Mouse (Mus musculus): ENCODE data around the gene Wdr81. TPM values are rescaled to one million over a fixed set of nuclear protein-coding genes. Genes with fewer than 3 reads are reported as not detected.

Wdr81 gene
- polyA plus RNA-seq, 1 experiment = 52.1 TPM

DNA sequence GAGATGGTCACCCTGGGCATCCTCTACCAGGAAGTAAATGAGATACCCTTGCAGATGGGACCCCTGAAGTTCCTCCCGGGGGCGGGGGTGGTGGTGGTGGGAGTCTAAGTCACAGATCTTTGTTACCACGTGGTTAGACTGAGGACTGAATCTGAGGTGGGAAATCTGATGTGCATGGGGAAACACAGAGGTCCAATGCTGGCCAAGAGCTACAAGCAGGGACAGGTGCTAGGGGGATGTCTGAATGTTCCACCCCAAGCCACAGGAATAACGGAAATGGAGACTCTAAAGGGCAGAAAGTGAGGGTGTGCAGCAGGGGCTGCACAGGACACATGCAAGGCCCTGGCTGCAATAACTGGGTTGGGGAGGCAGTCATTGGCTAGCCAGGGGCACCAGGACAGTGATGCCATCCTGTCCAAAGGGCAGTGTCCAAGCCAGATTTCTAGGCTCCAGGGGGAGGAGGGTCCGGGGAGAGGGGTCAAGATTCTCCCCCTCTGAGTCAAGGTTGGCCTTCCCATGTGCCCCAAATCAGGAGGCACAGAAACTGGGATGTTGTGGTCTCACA, 33.6 kb downstream of the Wdr81 start:
- TF ChIP-seq CTCF (IDR thresholded peaks at IDR 0.05; ENCODE audit: borderline replicate concordance, control insufficient read depth, extremely low read depth, insufficient read depth, low read length, poor library complexity) = no peak
- TF ChIP-seq POLR2A (IDR thresholded peaks at IDR 0.05; ENCODE audit: control insufficient read depth, extremely low read depth, insufficient read depth, low read length, poor library complexity) = no peak
- Histone ChIP-seq H3K27ac (ENCODE audit: control insufficient read depth, insufficient read depth, low read length) (no peak overlapping the region), H3K4me1 (replicated peaks; ENCODE audit: control insufficient read depth, insufficient read depth, low read length) (peaks cover 10% of the 10 kb centered on the region), H3K27me3 (ENCODE audit: control insufficient read depth, insufficient read depth, low read length) (no peaks in the 10 kb centered on the region), H3K4me3 (ENCODE audit: control insufficient read depth, insufficient read depth, low read length) (no peak overlapping the region), H3K36me3 (ENCODE audit: control insufficient read depth, insufficient read depth, low read length) (no peaks in the 10 kb centered on the region)
- DNase-seq = no peak
- 65% methylated on average over 5 of the region's 5 CpGs for WGBS

DNA sequence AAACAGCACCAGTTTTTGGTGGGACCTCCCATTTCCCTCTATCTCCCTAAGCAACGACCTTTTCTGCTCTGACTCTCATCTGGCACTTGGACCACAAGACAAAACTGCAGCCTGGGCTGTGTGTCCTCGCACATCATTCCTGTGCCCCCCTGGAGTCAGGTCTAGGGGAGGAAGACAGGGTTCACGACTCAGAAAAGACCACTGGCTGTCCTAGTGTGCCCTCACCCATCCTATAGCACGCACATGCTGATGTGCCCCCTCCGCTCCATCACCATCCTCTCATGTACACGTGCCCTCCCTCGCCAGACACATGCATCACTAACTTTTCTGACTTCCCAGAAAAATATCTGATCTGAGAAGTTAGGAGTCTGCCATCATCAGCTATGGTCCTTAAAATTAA, 34.5 kb downstream of the Wdr81 start:
- Histone ChIP-seq H3K4me3 (ENCODE audit: control insufficient read depth, insufficient read depth, low read length) (no peak overlapping the region), H3K36me3 (ENCODE audit: control insufficient read depth, insufficient read depth, low read length) (no peaks in the 10 kb centered on the region), H3K27me3 (ENCODE audit: control insufficient read depth, insufficient read depth, low read length) (no peaks in the 10 kb centered on the region), H3K4me1 (replicated peaks; ENCODE audit: control insufficient read depth, insufficient read depth, low read length) (peaks cover 18% of the 10 kb centered on the region), H3K27ac (ENCODE audit: control insufficient read depth, insufficient read depth, low read length) (no peak overlapping the region)
- 77% methylated on average over 7 of the region's 7 CpGs for WGBS
- no peak for DNase-seq
- TF ChIP-seq CTCF (IDR thresholded peaks at IDR 0.05; ENCODE audit: borderline replicate concordance, control insufficient read depth, extremely low read depth, insufficient read depth, low read length, poor library complexity) = no peak
- no peak for TF ChIP-seq POLR2A (IDR thresholded peaks at IDR 0.05; ENCODE audit: control insufficient read depth, extremely low read depth, insufficient read depth, low read length, poor library complexity)

DNA sequence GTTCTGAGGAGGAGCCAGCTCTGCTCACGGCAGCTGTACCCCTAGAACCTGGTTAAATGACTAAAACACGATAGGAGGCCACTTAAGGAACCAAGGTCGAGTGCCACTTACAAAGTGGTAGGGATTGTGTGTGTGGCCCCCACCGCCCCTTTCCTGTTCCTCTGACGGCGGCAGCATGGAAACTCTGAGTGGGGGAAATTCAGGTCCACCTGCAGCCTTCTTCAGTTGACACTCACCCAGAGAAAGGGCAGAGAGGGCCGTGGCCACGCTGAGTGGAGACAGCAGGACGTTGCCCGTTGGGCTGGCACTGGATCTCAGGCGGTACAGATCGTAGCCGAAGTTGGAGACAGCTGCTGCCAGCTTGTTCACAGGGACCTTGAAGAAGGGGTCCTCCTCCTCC, 38.5 kb downstream of the Wdr81 start:
- no peaks in the 10 kb centered on the region for H3K27me3 ChIP-seq (ENCODE audit: control insufficient read depth, insufficient read depth, low read length)
- peaks cover 32% of the 10 kb centered on the region for H3K4me1 ChIP-seq (replicated peaks; ENCODE audit: control insufficient read depth, insufficient read depth, low read length)
- 28% methylated on average over 13 of the region's 13 CpGs for WGBS
- no peak overlapping the region for H3K4me3 ChIP-seq (ENCODE audit: control insufficient read depth, insufficient read depth, low read length)
- no peak for DNase-seq
- no peak overlapping the region for H3K27ac ChIP-seq (ENCODE audit: control insufficient read depth, insufficient read depth, low read length)
- H3K36me3 ChIP-seq (ENCODE audit: control insufficient read depth, insufficient read depth, low read length) = no peaks in the 10 kb centered on the region
- no peak for TF ChIP-seq POLR2A (IDR thresholded peaks at IDR 0.05; ENCODE audit: control insufficient read depth, extremely low read depth, insufficient read depth, low read length, poor library complexity)

DNA sequence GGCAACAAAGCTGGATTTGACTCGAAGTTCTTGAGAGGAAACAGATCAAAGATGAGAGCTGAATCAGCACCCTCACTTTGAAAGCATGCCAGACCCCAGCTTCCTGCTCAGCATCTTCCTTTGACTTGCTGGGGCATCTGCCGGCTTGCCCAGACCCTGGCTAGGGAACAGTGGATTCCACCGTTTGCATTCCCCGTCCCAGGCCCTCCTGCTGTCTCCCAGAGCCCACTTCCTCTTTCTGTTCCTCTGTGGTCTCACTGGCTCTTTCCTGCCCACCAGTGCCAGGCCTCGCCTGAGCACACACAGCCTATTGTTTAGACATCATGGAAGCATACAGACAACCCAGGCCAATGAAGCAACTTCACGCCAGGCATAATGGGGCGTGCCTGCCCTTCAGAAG, 39.4 kb downstream of the Wdr81 start:
- TF ChIP-seq CTCF (IDR thresholded peaks at IDR 0.05; ENCODE audit: borderline replicate concordance, control insufficient read depth, extremely low read depth, insufficient read depth, low read length, poor library complexity) = no peak
- 0 out of 2 replicates have a peak, but pooled peaks have one; percentile 8 for TF ChIP-seq POLR2A (IDR thresholded peaks at IDR 0.05; ENCODE audit: control insufficient read depth, extremely low read depth, insufficient read depth, low read length, poor library complexity)
- Histone ChIP-seq H3K27me3 (ENCODE audit: control insufficient read depth, insufficient read depth, low read length) (no peaks in the 10 kb centered on the region), H3K27ac (ENCODE audit: control insufficient read depth, insufficient read depth, low read length) (no peak overlapping the region), H3K36me3 (ENCODE audit: control insufficient read depth, insufficient read depth, low read length) (no peaks in the 10 kb centered on the region), H3K4me1 (replicated peaks; ENCODE audit: control insufficient read depth, insufficient read depth, low read length) (peaks cover 41% of the 10 kb centered on the region), H3K4me3 (ENCODE audit: control insufficient read depth, insufficient read depth, low read length) (no peak overlapping the region)
- whole genome bisulfite sequencing = 7% methylated on average over 7 of the region's 7 CpGs
- peak; percentile 34 for DNase-seq

DNA sequence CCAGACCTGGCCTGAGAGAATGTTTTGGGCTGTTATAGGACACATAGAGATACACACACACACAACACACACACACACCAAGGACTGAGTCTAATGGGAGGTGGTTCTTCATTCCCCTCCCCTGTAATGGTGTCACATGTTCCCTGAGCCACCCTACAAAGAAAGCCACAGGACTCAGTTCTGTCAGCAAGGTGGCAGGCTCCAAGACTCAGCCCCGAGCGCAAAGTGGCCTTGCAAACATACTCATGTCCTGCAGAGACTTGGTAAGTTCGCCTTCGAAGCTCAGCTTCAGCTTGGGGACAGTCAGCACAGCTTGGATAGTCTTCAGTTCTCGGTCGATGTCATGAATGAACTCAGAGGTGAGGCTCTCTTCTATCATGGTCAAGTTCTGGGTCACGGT, 43.9 kb downstream of the Wdr81 start:
- Histone ChIP-seq H3K27me3 (ENCODE audit: control insufficient read depth, insufficient read depth, low read length) (no peaks in the 10 kb centered on the region), H3K4me3 (ENCODE audit: control insufficient read depth, insufficient read depth, low read length) (no peak overlapping the region), H3K36me3 (ENCODE audit: control insufficient read depth, insufficient read depth, low read length) (no peaks in the 10 kb centered on the region), H3K4me1 (replicated peaks; ENCODE audit: control insufficient read depth, insufficient read depth, low read length) (peaks cover 36% of the 10 kb centered on the region), H3K27ac (ENCODE audit: control insufficient read depth, insufficient read depth, low read length) (peak overlapping the region; percentile 86)
- TF ChIP-seq POLR2A (IDR thresholded peaks at IDR 0.05; ENCODE audit: control insufficient read depth, extremely low read depth, insufficient read depth, low read length, poor library complexity) = no peak
- no peak for TF ChIP-seq CTCF (IDR thresholded peaks at IDR 0.05; ENCODE audit: borderline replicate concordance, control insufficient read depth, extremely low read depth, insufficient read depth, low read length, poor library complexity)
- 86% methylated on average over 7 of the region's 7 CpGs for WGBS
- DNase-seq = peak; percentile 24

DNA sequence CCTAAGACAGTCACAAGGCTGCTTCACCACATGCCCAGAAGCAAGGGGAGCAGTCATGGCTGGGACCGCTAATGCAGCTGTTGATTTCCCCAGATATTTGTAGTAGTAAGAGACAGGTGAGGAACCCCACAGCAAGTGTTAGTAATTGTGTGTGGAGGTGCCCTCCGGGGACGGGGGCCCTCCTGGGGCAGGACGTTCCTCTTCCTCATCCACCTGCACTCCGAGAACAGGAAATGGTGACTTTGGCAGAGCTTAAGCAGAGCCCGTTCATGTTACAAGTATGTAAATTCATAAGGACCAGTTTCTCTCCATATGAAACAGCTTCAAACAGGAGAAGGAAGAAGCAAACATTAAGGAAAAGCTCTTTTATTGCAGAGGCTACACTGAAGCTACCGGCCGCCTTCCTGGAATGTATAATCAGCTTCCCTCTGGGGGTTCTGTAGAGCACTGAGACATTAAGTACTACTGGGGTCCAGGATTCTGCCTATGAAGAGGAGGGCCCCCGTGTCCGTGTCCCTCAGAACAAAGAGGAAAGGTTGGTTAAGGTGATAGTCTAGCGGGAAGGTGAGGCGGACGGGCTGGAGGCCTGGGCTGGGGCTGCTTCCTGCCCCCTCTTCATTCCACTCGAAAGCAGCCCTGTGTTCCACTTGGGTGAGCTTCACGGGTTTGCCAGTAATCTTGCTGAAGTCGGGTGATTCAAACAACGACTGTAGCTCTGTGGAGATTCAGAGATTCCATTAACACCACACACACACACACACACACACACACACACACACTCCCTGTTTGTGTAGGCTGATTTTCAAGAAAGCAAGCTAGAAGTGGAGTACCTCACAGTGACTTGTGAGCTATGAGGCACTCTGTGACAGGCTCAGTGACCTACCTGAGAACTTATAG, 44.6 kb downstream of the Wdr81 start:
- Histone ChIP-seq H3K27ac (ENCODE audit: control insufficient read depth, insufficient read depth, low read length) (peak overlapping the region; percentile 86), H3K36me3 (ENCODE audit: control insufficient read depth, insufficient read depth, low read length) (no peaks in the 10 kb centered on the region), H3K4me1 (replicated peaks; ENCODE audit: control insufficient read depth, insufficient read depth, low read length) (peaks cover 30% of the 10 kb centered on the region), H3K4me3 (ENCODE audit: control insufficient read depth, insufficient read depth, low read length) (no peak overlapping the region; the same call in 1 of the 2 replicates), H3K27me3 (ENCODE audit: control insufficient read depth, insufficient read depth, low read length) (no peaks in the 10 kb centered on the region)
- 24% methylated on average over 17 of the region's 17 CpGs for WGBS
- TF ChIP-seq POLR2A (IDR thresholded peaks at IDR 0.05; ENCODE audit: control insufficient read depth, extremely low read depth, insufficient read depth, low read length, poor library complexity) (no peak), CTCF (IDR thresholded peaks at IDR 0.05; ENCODE audit: borderline replicate concordance, control insufficient read depth, extremely low read depth, insufficient read depth, low read length, poor library complexity) (no peak)
- peak; percentile 63 for DNase-seq

Data from thymus, adult 2 months (tissue).